Mouse (Mus musculus) 3134 (cell line): ENCODE results near the gene Nol9.

Experiments used
- DNase-seq: peaks from one replicate; pipeline ENCODE4 v3.0.0-alpha.2; 2011; ENCODE audit warnings: low spot score; ENCODE audit not compliant: insufficient read length; ENCODE audit errors: extremely low read depth

Nol9 gene

GRCm38 (mm10) chr4:152038985-152039830 lies at the start of gene Nol9:
TSS of gene Nol9 (plus strand) at chr4:152039321.
- DNase-seq: peak; percentile 87

DNA sequence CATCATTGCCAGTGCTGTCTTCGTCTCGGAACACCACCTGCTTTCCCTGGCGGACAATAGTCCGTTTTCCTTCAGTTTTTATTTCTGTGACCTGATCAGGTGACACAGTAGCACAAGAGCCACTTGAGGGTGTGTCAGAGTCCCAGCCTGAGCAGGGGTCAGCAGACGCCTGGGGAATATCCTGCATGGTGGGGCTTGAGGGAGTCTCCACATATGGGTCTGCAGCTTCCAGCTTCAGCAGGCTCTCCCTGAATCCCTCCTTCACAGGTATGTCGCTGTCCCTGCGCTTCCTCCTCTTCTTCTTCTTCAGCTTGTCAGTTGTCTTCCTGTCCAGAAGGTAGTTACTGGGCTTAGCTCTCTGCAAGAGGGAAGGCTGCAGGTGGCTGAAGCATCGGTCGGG lies 47.0 kb upstream of the Nol9 start:
- no peak for DNase-seq

DNA sequence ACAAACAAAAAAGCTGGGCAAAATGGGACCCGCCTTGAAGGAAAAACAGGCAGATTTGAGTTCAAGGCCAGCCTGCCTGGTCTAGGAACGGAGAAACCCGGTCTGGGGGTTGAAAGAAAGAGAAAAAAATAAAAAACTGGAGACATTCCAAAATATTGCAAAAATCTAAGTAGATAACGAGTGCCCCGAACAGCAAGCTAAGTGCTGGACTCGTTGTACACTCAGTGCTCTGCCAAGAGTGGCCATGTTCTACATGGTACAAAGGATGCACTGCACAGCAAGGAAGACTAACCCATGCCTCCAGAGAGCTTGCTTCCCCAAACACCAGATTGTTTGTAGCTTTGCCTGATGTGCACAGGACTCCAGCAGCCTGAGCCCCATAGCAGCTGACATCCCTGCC lies 46.1 kb upstream of the Nol9 start:
- no peak for DNase-seq

GRCm38 (mm10) chr4:151994228-151995171 lies 44.6 kb upstream of the Nol9 start:
- peak; percentile 36 for DNase-seq

DNA sequence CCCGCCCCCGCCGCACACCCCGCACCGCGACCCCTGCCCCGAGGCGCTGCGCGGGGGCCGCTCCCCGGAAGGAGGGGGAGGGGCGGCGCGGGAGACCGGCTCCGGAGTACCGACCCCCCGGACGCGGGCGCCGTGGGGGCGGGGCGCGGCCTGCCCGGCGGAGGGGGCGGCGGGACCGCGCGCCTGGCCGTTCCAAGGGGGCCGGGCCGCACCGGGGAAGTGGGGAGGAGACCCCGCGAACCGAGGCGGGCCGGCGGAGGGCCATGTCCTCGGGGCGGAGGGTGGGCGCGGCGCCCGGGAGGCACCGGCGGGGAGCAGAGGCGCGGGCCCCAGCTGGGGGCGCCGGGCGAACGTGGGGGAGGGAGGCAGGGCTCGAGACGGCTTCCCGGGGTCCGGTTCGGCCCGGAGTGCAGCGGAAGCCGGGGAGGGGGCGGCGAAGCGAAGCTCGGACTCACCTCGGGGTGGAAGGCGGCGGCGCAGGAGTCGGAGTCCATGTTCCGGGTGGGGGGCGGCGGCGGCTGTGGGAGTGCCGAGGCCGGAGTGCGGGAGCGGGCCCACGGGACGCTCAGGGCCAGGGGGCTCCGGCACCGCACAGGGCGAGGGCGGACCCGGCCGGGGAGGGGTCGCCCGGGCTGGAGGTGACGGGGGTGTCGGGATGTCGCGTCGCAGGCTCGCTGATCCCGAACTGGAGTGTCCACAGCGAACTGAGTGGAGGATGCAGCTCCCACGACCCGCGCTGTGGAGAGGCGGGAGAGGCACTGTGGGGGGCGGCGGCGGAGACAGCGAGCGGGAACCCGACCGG lies 43.5 kb upstream of the Nol9 start:
- DNase-seq: no peak

- DNase-seq: peak; percentile 94
Observed at GRCm38 (mm10) chr4:151996173-151996950, 42.8 kb upstream of the Nol9 start, which contains the start of gene Phf13. TSS of gene Phf13 (minus strand) at chr4:151996258.

- no peak for DNase-seq
Observed at GRCm38 (mm10) chr4:151996951-151997222, 42.2 kb upstream of the Nol9 start.

DNA sequence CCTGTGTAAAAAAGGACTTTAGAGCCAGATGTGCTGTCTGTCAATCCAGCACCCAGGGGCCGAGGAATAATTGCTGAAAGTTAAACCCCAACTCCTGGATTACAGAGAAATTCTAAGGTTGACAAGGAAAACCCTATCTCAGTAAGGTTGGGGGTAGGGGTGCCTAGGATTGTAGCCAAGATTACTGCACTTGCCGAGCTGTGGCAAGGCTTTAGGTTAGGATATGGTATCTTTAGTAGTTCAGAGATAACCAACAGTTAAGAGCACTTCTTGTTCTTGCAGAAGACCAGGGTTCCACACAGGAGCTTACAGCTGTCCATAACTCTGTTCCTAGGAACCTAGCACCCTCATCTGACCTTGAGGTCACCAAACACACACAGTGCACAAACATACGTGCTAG lies 41.4 kb upstream of the Nol9 start:
- no peak for DNase-seq

DNA sequence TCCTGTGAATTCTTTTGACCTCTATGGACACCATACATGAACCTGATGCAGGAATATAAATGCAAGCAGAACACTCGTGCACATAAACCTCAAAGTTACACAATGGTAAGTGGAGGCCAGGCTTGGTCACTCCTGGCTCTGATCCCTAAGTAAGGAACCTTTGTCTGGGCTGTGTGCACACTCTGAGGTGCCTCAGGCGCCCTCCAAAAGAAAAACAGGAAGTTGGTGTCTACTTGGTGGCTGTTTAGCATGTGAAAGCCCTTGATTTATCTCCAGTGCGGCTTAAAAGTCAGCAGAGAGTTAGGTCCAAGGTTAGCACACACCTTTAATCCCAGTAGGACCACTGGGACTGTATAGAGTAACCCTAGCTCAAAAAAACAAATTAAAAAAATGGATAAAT lies 39.6 kb upstream of the Nol9 start:
- no peak for DNase-seq

DNA sequence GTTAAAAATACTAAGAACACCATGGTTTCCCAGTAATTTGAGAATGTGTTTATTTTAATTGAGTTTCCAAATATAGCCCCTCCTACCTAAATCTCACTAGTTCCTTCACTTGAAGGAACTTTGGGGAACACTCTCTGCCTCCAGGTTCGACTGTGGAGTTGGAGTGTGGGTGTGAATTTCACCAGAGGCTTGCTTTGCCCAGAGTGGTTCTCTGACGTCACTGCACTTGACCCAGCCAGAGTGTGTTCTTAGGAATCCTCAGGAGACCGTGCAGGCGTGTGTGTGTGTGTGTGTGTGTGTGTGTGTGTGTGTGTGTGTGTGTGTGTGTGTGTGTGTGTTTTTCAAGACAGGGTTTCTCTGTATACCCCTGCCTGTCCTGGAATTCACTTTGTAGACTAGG lies 38.2 kb upstream of the Nol9 start:
- no peak for DNase-seq

DNA sequence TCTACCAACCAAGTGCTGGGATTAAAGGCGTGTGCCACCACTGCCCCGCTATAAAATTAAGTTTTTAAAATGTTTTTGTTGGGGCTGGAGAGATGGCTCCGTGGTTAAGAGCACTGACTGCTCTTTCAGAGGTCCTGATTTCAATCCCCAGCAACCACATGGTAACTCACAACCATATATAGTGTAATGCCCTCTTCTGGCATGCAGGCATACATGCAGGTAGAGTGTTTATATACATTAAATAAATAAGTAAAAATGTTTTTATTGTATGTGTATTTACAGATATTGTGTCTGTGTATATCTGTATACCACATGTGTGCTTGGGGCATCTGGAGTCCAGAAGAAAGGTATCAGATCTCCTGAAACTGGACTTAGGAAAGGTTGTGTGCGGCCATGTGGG lies 37.8 kb upstream of the Nol9 start:
- no peak for DNase-seq

DNA sequence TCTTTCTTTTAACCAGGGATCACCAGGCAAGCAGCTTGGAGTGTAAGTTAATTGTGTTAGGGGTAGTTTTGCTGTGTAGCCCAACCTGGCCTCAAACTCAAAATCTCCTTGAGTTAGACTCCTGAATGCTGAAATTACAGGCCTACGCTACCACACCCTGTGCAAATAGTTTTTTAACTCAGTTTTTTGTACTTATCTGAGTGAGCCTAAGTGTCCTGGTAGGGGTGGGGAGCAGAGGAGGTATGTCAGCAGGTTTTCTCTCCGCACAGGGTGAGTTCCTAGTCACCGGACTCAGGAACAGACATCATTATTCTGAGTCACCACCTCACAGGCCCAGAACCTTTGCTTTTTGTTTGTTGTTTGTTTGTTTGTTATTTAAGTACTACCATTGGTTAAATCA lies 37.1 kb upstream of the Nol9 start:
- no peak for DNase-seq

DNA sequence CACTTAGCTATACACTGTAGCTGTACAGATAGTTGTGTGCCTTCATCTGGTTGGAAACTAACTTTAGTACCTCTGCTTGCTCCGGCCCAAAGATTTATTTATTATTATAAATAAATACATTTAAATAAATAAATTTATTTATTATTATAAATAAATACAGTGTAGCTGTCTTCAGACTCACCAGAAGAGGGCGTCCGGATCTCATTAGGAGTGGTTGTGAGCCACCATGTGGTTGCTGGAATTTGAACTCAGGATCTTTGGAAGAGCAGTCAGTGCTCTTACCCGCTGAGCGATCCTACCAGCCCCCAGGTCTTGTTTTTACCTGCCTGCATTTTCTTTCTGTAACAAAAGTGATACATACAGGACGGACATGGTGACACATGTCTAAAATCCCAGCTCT lies 33.0 kb upstream of the Nol9 start:
- DNase-seq: no peak

- no peak for DNase-seq
Observed at GRCm38 (mm10) chr4:152006812-152007211, 32.3 kb upstream of the Nol9 start.

GRCm38 (mm10) chr4:152007481-152008147 lies 31.5 kb upstream of the Nol9 start:
- DNase-seq: peak; percentile 45

DNA sequence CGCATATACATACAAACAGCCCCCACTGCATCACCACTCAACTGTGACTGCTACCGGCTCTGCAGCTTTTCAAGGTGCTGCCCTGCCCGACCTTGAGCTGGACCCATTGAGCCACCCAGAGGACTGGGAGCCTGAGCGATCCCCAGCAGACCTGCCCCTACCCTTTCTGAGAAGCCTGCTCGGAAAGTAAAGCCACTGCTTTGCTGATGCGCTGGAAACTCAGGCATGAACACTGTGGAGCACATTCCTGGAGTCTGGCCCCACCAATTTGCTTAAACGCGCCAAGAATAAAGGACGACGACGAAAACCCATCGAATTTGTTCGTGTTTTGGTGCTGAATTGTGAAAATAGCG lies 31.0 kb upstream of the Nol9 start:
- no peak for DNase-seq

DNA sequence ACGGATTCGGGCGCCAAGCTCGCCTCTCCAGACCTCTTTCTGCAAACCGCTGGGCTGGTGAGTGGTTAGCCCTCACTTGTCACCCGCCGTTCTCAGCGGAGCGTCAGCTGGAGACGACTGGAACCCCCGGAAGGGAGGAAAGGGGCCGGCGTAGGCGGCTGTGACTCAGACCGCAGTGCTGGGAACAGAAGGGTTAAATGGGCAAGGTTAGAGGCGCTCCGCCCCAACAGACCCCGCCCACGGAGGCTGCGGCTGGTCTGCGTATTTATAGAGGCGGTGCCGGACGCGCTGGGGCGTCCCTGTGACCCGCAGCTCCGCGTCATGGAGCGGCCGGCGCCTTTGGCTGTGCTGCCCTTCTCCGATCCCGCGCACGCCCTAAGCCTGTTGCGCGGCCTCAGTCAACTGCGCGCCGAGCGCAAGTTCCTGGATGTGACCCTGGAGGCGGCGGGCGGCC lies 30.5 kb upstream of the Nol9 start, which contains the start of gene Klhl21:
Klhl21 (plus strand) TSS at position 182 of the 454 bp plus-strand sequence.
- DNase-seq: peak; percentile 89

DNA sequence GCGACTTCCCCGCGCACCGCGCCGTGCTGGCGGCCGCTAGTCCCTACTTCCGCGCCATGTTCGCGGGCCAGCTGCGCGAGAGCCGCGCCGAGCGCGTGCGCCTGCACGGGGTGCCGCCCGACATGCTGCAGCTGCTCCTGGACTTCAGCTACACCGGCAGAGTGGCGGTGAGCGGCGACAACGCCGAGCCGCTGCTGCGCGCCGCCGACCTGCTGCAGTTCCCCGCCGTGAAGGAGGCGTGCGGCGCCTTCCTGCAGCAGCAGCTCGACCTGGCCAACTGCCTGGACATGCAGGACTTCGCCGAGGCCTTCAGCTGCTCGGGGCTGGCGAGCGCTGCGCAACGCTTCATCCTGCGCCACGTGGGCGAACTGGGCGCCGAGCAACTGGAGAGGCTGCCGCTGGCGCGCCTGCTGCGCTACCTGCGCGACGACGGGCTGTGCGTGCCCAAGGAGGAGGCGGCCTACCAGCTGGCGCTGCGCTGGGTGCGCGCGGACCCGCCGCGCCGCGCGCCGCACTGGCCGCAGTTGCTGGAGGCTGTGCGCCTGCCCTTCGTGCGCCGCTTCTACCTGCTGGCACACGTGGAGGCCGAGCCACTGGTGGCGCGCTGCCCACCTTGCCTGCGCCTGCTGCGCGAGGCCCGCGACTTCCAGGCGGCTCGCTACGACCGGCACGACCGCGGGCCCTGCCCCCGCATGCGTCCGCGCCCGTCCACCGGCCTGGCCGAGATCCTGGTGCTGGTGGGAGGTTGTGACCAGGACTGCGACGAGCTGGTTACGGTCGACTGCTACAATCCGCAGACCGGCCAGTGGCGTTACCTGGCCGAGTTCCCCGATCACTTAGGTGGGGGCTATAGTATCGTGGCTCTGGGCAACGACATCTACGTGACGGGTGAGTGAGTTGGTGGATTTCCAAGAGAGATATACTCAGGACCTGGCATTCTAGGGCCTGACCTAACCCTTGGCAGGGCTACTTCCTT lies 29.8 kb upstream of the Nol9 start:
- peak; percentile 78 for DNase-seq
